In the genomic region with DNA sequence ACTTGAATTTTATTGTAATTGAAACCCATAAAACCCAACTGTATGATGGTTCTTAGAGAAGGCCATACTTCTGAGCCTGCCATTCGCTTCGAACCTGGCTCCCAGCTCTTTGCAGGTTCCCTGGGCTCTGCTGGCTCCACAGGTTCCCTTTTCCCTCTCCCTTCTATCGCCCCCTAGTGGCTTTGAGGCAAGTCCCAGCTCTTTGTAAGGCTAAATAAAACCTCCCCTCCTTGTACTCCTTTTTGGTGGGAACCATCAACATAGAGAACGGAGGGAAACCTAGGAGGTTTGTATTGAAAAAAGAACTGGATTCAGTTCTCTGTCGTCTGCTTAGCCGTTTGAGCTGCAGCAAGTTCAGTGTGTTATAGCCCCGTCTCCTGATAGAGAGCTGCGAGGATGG, we compare ENCODE assay signal across 7 mouse cellular contexts.
DNase-seq lines count a peak whose midpoint lies in the region; ATAC-seq and TF ChIP-seq lines count a peak whose summit lies in the region.

No protein-coding gene starts in this region.

- no peaks in the 10 kb centered on the region for H3K27me3 ChIP-seq in kidney, embryonic 14.5 days (ENCODE audit: control insufficient read depth, insufficient read depth, low read length)
- H3K27me3 ChIP-seq in E14TG2a.4 (ENCODE audit: insufficient read depth, low read length), result no peaks in the 10 kb centered on the region
- H3K27me3 ChIP-seq in embryonic facial prominence, embryonic 14.5 days (replicated peaks; ENCODE audit: control insufficient read depth, insufficient read depth, low read length), result no peaks in the 10 kb centered on the region

- H3K4me1 ChIP-seq in kidney, embryonic 14.5 days (ENCODE audit: control insufficient read depth, insufficient read depth, low read length), result no peaks in the 10 kb centered on the region
- peaks cover 11% of the 10 kb centered on the region for H3K4me1 ChIP-seq in E14TG2a.4 (replicated peaks; ENCODE audit: low read depth, low read length)
- H3K4me1 ChIP-seq in embryonic facial prominence, embryonic 14.5 days (ENCODE audit: control insufficient read depth, insufficient read depth, low read length), result no peaks in the 10 kb centered on the region

- WGBS in kidney, embryonic 14.5 days, result 57% methylated on average over 8 of the region's 8 CpGs
- WGBS in embryonic facial prominence, embryonic 14.5 days, result 57% methylated on average over 8 of the region's 8 CpGs

- H3K36me3 ChIP-seq in kidney, embryonic 14.5 days (ENCODE audit: control insufficient read depth, insufficient read depth, low read length), result no peaks in the 10 kb centered on the region
- no peaks in the 10 kb centered on the region for H3K36me3 ChIP-seq in E14TG2a.4 (ENCODE audit: insufficient read depth, low read length)
- no peaks in the 10 kb centered on the region for H3K36me3 ChIP-seq in embryonic facial prominence, embryonic 14.5 days (ENCODE audit: control insufficient read depth, insufficient read depth, low read length)

- DNase-seq in kidney, adult 9 months, result peak; percentile 35
- DNase-seq in T-cell, adult 2 months (ENCODE audit: low spot score), result peak; percentile 37
- peak; percentile 35 for DNase-seq in embryonic facial prominence, embryonic 14.5 days (ENCODE audit: low spot score)
- DNase-seq in lung, postnatal 25 days (ENCODE audit: low spot score), result peak; percentile 53
- peak; percentile 26 for DNase-seq in yolk sac, embryonic 10.5 days (ENCODE audit: low spot score)

- no peak overlapping the region for H3K4me3 ChIP-seq in kidney, embryonic 14.5 days (ENCODE audit: low read length)
- no peak overlapping the region for H3K4me3 ChIP-seq in E14TG2a.4 (replicated peaks; ENCODE audit: low read length)
- no peak overlapping the region for H3K4me3 ChIP-seq in embryonic facial prominence, embryonic 14.5 days (ENCODE audit: low read depth, low read length)

- no peak overlapping the region for H3K4me2 ChIP-seq in kidney, embryonic 14.5 days (replicated peaks; ENCODE audit: low read depth, low read length)
- H3K4me2 ChIP-seq in embryonic facial prominence, embryonic 14.5 days (ENCODE audit: low read depth, low read length), result no peak overlapping the region

- no peak for ATAC-seq in kidney, embryonic 14.5 days (ENCODE audit: low FRiP score, low TSS enrichment)
- ATAC-seq in embryonic facial prominence, embryonic 14.5 days (ENCODE audit: low read depth), result no peak

- H3K9ac ChIP-seq in kidney, embryonic 14.5 days (ENCODE audit: low read depth, low read length), result no peak overlapping the region
- H3K9ac ChIP-seq in embryonic facial prominence, embryonic 14.5 days (ENCODE audit: low read depth, low read length), result no peak overlapping the region

- TF ChIP-seq CTCF in E14TG2a.4 (conservative IDR thresholded peaks at IDR 0.05; ENCODE audit: low read length), result peak; percentile 96

- H3K27ac ChIP-seq in kidney, embryonic 14.5 days (ENCODE audit: low read depth, low read length), result no peak overlapping the region
- no peak overlapping the region for H3K27ac ChIP-seq in embryonic facial prominence, embryonic 14.5 days (replicated peaks; ENCODE audit: low read depth, low read length)

- H3K9me3 ChIP-seq in kidney, embryonic 14.5 days (ENCODE audit: control insufficient read depth, low read length), result no peaks in the 10 kb centered on the region
- no peaks in the 10 kb centered on the region for H3K9me3 ChIP-seq in E14TG2a.4 (ENCODE audit: low read length)
- no peaks in the 10 kb centered on the region for H3K9me3 ChIP-seq in embryonic facial prominence, embryonic 14.5 days (ENCODE audit: control insufficient read depth, low read length)
